Comparison of ENCODE assay signal across 28 mouse cellular contexts in genomic region chr14:89061319-89061718, GRCm38 (mm10).
DNase-seq lines count a peak whose midpoint lies in the region; ATAC-seq lines count a peak whose summit lies in the region.
"Had no signal": no experiment of that assay in that cellular context is flagged by ENCODE, and none has a peak within 500 bp of the region (broad histone marks: within the 10 kb centered on the region; RNA-seq: fewer than 3 reads in every experiment).

No protein-coding gene starts in this region.

- H3K4me2 ChIP-seq in forebrain, embryonic 12.5 days, result no peak overlapping the region
- H3K4me2 ChIP-seq in forebrain, embryonic 15.5 days (replicated peaks), result no peak overlapping the region
- H3K4me2 ChIP-seq in midbrain, embryonic 11.5 days, result no peak overlapping the region
- H3K4me2 ChIP-seq in midbrain, embryonic 13.5 days (replicated peaks), result no peak overlapping the region
- no peak overlapping the region for H3K4me2 ChIP-seq in embryonic facial prominence, embryonic 14.5 days (ENCODE audit: low read depth, low read length)
- H3K4me2 ChIP-seq: embryonic facial prominence, embryonic 13.5 days; heart, embryonic 13.5 days had no signal

- peak; percentile 71; the same call in 1 of the 2 replicates for ATAC-seq in forebrain, embryonic 12.5 days (ENCODE audit: low FRiP score)
- no peak for ATAC-seq in forebrain, embryonic 15.5 days (replicated peaks)
- ATAC-seq in midbrain, embryonic 11.5 days (ENCODE audit: low FRiP score), result peak; percentile 44; the same call in 1 of the 2 replicates
- ATAC-seq in midbrain, embryonic 13.5 days, result no peak
- ATAC-seq in embryonic facial prominence, embryonic 14.5 days (ENCODE audit: low read depth), result peak; percentile 76; the same call in 1 of the 2 replicates
- ATAC-seq: forebrain, embryonic 16.5 days; inflammation-experienced regulatory T-cells, adult 6 months had no signal

- no peaks in the 10 kb centered on the region for H3K36me3 ChIP-seq in forebrain, embryonic 12.5 days (replicated peaks)
- no peaks in the 10 kb centered on the region for H3K36me3 ChIP-seq in forebrain, embryonic 15.5 days
- no peaks in the 10 kb centered on the region for H3K36me3 ChIP-seq in midbrain, embryonic 11.5 days (ENCODE audit: control insufficient read depth, insufficient read depth, low read length)
- H3K36me3 ChIP-seq in midbrain, embryonic 13.5 days, result no peaks in the 10 kb centered on the region
- no peaks in the 10 kb centered on the region for H3K36me3 ChIP-seq in embryonic facial prominence, embryonic 14.5 days (ENCODE audit: control insufficient read depth, insufficient read depth, low read length)
- H3K36me3 ChIP-seq: embryonic facial prominence, embryonic 13.5 days; heart, embryonic 13.5 days had no signal

- no peak overlapping the region for H3K9ac ChIP-seq in forebrain, embryonic 12.5 days
- H3K9ac ChIP-seq in forebrain, embryonic 15.5 days (replicated peaks), result no peak overlapping the region
- no peak overlapping the region for H3K9ac ChIP-seq in midbrain, embryonic 11.5 days (ENCODE audit: low read length)
- no peak overlapping the region for H3K9ac ChIP-seq in midbrain, embryonic 13.5 days (replicated peaks)
- H3K9ac ChIP-seq in embryonic facial prominence, embryonic 14.5 days (ENCODE audit: low read depth, low read length), result no peak overlapping the region
- H3K9ac ChIP-seq: embryonic facial prominence, embryonic 13.5 days; heart, embryonic 13.5 days; liver, embryonic 14.5 days had no signal

- no peak overlapping the region for H3K4me3 ChIP-seq in forebrain, embryonic 12.5 days (replicated peaks)
- no peak overlapping the region for H3K4me3 ChIP-seq in forebrain, embryonic 15.5 days
- H3K4me3 ChIP-seq in midbrain, embryonic 11.5 days (ENCODE audit: low read depth, low read length), result no peak overlapping the region
- no peak overlapping the region for H3K4me3 ChIP-seq in midbrain, embryonic 13.5 days (replicated peaks)
- H3K4me3 ChIP-seq in embryonic facial prominence, embryonic 14.5 days (ENCODE audit: low read depth, low read length), result no peak overlapping the region
- H3K4me3 ChIP-seq: embryonic facial prominence, embryonic 13.5 days; erythroblast, embryonic 14.5 days; heart, embryonic 13.5 days had no signal

- 13% methylated on average over 1 of the region's 1 CpGs for WGBS in forebrain, embryonic 12.5 days
- 28% methylated on average over 1 of the region's 1 CpGs for WGBS in forebrain, embryonic 15.5 days
- WGBS in midbrain, embryonic 11.5 days, result 45% methylated on average over 1 of the region's 1 CpGs
- 33% methylated on average over 1 of the region's 1 CpGs for WGBS in midbrain, embryonic 13.5 days
- 40% methylated on average over 1 of the region's 1 CpGs for WGBS in embryonic facial prominence, embryonic 14.5 days

- no peaks in the 10 kb centered on the region for H3K9me3 ChIP-seq in forebrain, embryonic 12.5 days
- no peaks in the 10 kb centered on the region for H3K9me3 ChIP-seq in forebrain, embryonic 15.5 days
- no peaks in the 10 kb centered on the region for H3K9me3 ChIP-seq in midbrain, embryonic 11.5 days (ENCODE audit: control insufficient read depth, low read length)
- no peaks in the 10 kb centered on the region for H3K9me3 ChIP-seq in midbrain, embryonic 13.5 days
- no peaks in the 10 kb centered on the region for H3K9me3 ChIP-seq in embryonic facial prominence, embryonic 14.5 days (ENCODE audit: control insufficient read depth, low read length)
- H3K9me3 ChIP-seq: embryonic facial prominence, embryonic 13.5 days; heart, embryonic 13.5 days had no signal

- H3K4me1 ChIP-seq in forebrain, embryonic 12.5 days, result peaks cover 12% of the 10 kb centered on the region; the same call in 1 of the 2 replicates
- no peaks in the 10 kb centered on the region for H3K4me1 ChIP-seq in forebrain, embryonic 15.5 days
- H3K4me1 ChIP-seq in midbrain, embryonic 11.5 days (ENCODE audit: control insufficient read depth, insufficient read depth, low read length), result no peaks in the 10 kb centered on the region
- H3K4me1 ChIP-seq in midbrain, embryonic 13.5 days (replicated peaks), result no peaks in the 10 kb centered on the region
- no peaks in the 10 kb centered on the region for H3K4me1 ChIP-seq in embryonic facial prominence, embryonic 14.5 days (ENCODE audit: control insufficient read depth, insufficient read depth, low read length)
- H3K4me1 ChIP-seq: embryonic facial prominence, embryonic 13.5 days; heart, embryonic 13.5 days had no signal

- no peak for DNase-seq in midbrain, embryonic 11.5 days (ENCODE audit: low spot score, missing footprints)
- DNase-seq in Muller cell, postnatal 12 days (ENCODE audit: inconsistent ontology term), result peak; percentile 3
- peak; percentile 26 for DNase-seq in embryonic facial prominence, embryonic 14.5 days (ENCODE audit: low spot score)
- no peak for DNase-seq in ovary, adult 18-20 months (ENCODE audit: low spot score)
- DNase-seq: adrenal gland, adult 8-10 months; B cell, adult 2 months; cerebellum, adult 11-12 months; cerebellum, adult 9-11 months; gastrocnemius, postnatal 10 days; heart, postnatal 10 days; kidney, adult 11 months; kidney, postnatal 14 days; layer of hippocampus, adult 9-11 months; liver; lung, adult 2 months; lung, postnatal 10 days; thymus, adult 2 months; thymus, postnatal 36 days had no signal

- H3K27me3 ChIP-seq in forebrain, embryonic 12.5 days, result no peaks in the 10 kb centered on the region
- no peaks in the 10 kb centered on the region for H3K27me3 ChIP-seq in forebrain, embryonic 15.5 days
- H3K27me3 ChIP-seq in midbrain, embryonic 11.5 days (ENCODE audit: control insufficient read depth, insufficient read depth, low read length), result no peaks in the 10 kb centered on the region
- H3K27me3 ChIP-seq in midbrain, embryonic 13.5 days, result no peaks in the 10 kb centered on the region
- no peaks in the 10 kb centered on the region for H3K27me3 ChIP-seq in embryonic facial prominence, embryonic 14.5 days (replicated peaks; ENCODE audit: control insufficient read depth, insufficient read depth, low read length)
- H3K27me3 ChIP-seq: embryonic facial prominence, embryonic 13.5 days; heart, embryonic 13.5 days had no signal

- H3K27ac ChIP-seq in forebrain, embryonic 12.5 days, result no peak overlapping the region
- H3K27ac ChIP-seq in forebrain, embryonic 15.5 days (replicated peaks), result no peak overlapping the region
- H3K27ac ChIP-seq in midbrain, embryonic 11.5 days (ENCODE audit: low read depth, low read length), result no peak overlapping the region
- no peak overlapping the region for H3K27ac ChIP-seq in midbrain, embryonic 13.5 days
- H3K27ac ChIP-seq in embryonic facial prominence, embryonic 14.5 days (replicated peaks; ENCODE audit: low read depth, low read length), result no peak overlapping the region
- H3K27ac ChIP-seq: embryonic facial prominence, embryonic 13.5 days; heart, embryonic 13.5 days; liver, embryonic 14.5 days; macrophage had no signal

Comparison
In these comparisons a context has a peak if more than half of its experiments do, and no peak if none do; other contexts are left out.
1. ATAC-seq: peak in forebrain, embryonic 12.5 days (single experiment), midbrain, embryonic 11.5 days (single experiment) and embryonic facial prominence, embryonic 14.5 days (single experiment); none in forebrain, embryonic 15.5 days (single experiment) and midbrain, embryonic 13.5 days (single experiment).
2. DNase-seq: peak in Muller cell, postnatal 12 days (single experiment) and embryonic facial prominence, embryonic 14.5 days (single experiment); none in midbrain, embryonic 11.5 days (single experiment) and ovary, adult 18-20 months (single experiment).